Mouse (Mus musculus): ENCODE results near the gene Rnh1. TPM values are rescaled to one million over a fixed set of nuclear protein-coding genes. Genes with fewer than 3 reads are reported as not detected.

Gene Rnh1
- 292 TPM for polyA plus RNA-seq (2021)

DNA sequence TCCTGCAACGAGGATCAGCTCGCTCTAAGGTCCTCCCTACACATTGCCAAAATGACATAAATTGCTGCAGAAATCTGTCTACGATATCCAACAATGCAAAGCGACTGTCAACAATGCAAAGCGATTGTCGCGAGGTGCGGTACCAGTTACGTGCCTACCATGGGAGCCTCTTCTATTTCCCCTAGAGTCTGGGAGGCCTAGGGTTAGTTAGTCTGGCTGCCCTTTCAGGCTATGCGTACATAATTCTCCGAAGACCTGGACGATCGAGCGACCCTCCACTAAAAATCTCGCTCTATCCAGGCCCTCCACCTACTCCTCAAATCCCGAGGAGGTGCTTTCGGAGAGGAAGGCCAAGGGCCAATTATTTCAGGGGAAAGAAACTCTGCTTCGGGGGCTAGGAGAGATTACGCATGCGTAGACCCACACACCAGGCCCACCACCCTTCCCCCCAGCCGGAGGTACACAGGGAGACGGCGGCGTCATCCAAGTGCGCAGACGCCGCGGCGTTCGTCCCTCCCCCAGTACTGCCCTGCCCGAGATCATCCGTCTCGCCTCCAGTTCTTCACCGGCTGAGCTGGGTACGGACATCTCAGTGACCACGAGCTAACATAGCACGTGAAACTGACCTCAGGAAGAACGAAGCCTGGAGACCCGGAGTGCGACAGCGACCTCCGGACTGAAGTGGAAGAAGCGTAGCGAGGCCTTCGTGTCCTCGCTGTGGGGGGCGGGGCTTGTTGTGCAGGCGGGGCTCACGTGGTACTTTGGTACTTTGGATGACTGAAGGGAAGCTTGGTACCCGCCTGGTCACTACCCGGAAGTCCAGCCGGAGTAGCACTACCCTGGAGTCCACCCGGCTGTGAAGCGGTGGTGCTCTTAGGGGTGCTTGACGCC lies at the start of gene Rnh1:
TSS of gene Rnh1 (minus strand) at position 742 of the 891 bp plus-strand sequence.
- no peaks in the 10 kb centered on the region for H3K27me3 ChIP-seq
- ChIA-PET CTCF (interaction anchor here (1.4 kb wide), 1 partner anchor 102 kb away, joined by 4 read pairs; no protein-coding TSS in a partner anchor), POLR2A (no interaction called here)
- no peak for TF ChIP-seq CTCF (IDR thresholded peaks at IDR 0.05)
- peak; percentile 35 for ATAC-seq
- peak; percentile 62 for DNase-seq (ENCODE audit: low read depth, low spot score)
- in situ Hi-C loops (cut with MboI; ENCODE audit: low pct_unique_long_range_greater_than_20kb): loop anchor here (10.0 to 25.0 kb wide), 3 partner anchors 118 to 1060 kb away; partner anchors contain the start of genes Echs1, Fuom, Odf3 and Paox

DNA sequence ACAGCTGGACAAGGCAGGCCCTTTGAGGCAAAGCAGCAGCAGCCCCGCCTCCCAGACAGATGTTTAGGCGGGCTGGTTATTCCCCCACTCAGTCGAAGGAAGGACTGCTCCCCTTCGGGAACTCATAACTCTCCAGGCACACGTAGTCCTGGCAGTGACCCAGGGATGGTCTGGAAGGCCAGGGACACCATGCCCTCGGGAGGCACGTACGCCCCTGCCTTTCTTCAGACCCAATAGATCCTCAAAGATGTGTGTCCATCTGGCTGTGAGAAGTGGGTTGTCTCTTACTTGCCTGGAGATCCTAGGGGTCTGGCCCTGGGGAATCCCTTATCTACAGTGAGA lies 49.4 kb upstream of the Rnh1 start:
- no peak for TF ChIP-seq CTCF (IDR thresholded peaks at IDR 0.05)
- no peaks in the 10 kb centered on the region for H3K27me3 ChIP-seq
- in situ Hi-C loops (cut with MboI; ENCODE audit: low pct_unique_long_range_greater_than_20kb): no loop called here
- ChIA-PET CTCF (no interaction called here), POLR2A (no interaction called here)
- DNase-seq (ENCODE audit: low read depth, low spot score) (no peak), ATAC-seq (no peak)

DNA sequence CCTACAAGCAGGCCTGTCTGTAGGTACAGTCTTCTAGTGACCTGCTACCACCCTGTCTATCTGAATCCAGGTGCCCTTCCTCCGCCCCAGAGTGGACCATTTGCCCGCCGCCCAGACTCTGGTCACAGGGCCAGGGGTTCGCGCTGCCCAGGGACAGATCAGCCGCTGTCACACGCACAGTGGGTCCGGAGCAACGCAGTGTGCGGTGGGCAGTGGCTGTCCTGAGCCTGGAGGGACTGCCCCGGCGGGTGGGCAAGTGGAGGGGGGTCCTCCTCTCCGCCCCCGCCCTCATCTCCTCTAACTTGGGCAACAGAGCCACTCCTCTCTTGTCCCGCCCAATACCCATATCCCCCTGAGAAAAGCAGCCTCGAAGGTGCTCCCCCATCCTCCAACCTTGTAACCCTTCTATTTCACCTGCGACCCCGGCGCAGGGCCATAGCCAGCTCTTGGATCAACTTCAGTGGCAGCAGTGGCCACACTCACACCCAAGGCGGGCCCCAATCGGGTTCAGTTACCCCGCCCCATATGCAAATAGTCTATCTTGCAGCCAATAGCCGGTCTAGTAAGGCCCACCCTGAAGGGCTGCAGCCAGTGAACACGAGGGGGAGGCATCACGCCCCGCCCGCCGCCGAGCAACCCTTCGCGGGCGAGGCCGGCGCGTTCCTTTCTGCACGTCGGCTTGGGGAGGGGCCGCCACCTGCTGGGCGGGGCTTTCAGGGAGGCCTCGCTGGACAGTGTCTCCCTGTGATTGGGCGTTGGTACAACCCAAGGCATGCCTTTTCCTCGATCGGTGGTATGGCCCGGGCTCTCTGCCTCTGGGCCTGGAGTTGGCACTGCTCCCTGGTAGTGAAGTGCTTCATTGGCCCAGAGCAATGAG lies 48.8 kb upstream of the Rnh1 start:
- no peaks in the 10 kb centered on the region for H3K27me3 ChIP-seq
- ATAC-seq (peak; percentile 96), DNase-seq (ENCODE audit: low read depth, low spot score) (peak; percentile 86)
- TF ChIP-seq CTCF (IDR thresholded peaks at IDR 0.05): no peak
- ChIA-PET POLR2A (interaction anchor here (1.0 kb wide), 1 partner anchor 10 kb away, joined by 3 read pairs; no protein-coding TSS in a partner anchor), CTCF (no interaction called here)
- in situ Hi-C loops (cut with MboI; ENCODE audit: low pct_unique_long_range_greater_than_20kb): no loop called here

DNA sequence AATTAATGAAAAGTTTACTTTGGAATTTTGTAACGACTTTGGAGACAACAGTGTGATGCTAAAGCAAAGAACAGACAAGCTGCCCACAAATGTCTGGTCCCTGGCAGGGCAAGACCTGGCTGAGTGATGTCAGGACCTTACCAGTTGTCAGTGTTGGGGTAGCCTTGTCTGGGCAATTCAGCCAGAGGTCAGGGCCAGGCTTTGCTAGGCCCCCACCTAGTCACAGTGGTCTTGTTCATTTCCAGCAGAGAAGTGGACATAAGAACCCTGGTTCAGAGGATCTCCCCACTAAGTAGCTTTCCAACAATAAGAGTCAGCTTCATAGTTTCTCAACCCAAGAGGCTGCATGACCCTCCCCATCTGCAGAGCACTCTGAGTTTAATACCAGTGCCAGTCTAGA lies 47.7 kb upstream of the Rnh1 start:
- ATAC-seq (no peak), DNase-seq (ENCODE audit: low read depth, low spot score) (no peak)
- TF ChIP-seq CTCF (IDR thresholded peaks at IDR 0.05): no peak
- ChIA-PET POLR2A (interaction anchor here (1.0 kb wide), 1 partner anchor 11 kb away, joined by 3 read pairs; no protein-coding TSS in a partner anchor), CTCF (interaction anchor here (1.0 kb wide), 1 partner anchor 13 kb away, joined by 4 read pairs; no protein-coding TSS in a partner anchor)
- in situ Hi-C loops (cut with MboI; ENCODE audit: low pct_unique_long_range_greater_than_20kb): no loop called here
- no peaks in the 10 kb centered on the region for H3K27me3 ChIP-seq

DNA sequence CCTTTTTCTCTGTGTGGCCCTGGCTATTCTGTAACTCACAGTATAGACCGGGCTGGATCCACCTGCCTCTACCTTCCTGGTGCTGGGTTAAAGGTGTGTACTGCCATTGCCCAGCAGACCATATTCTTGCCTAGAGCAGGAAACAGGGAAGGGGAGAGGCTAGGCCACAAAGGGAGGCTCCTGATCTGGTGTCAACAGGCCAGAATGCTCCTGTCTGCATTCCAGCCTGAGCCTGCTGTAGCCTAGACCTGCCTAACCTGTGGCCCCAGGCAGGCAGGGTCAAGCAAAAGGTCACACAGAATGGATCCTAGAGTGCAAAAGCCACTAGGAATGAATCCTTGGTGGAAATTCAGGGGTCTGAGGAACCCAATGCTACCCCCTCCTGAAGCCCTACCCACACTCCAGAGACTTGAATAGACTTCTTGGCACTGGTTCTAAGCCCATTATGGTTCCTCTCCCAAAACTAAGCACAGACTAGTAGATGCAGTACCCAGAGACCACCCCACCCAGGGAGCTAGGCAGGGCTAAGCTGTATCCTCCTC lies 47.0 kb upstream of the Rnh1 start:
- no peak for DNase-seq (ENCODE audit: low read depth, low spot score)
- ChIA-PET CTCF (interaction anchor here (1.0 to 3.0 kb wide), 2 partner anchors 9 to 14 kb away, joined by 4 to 9 read pairs; partner anchors contain the start of gene Phrf1), POLR2A (no interaction called here)
- no peaks in the 10 kb centered on the region for H3K27me3 ChIP-seq
- in situ Hi-C loops (cut with MboI; ENCODE audit: low pct_unique_long_range_greater_than_20kb): no loop called here
- no peak for ATAC-seq
- no peak for TF ChIP-seq CTCF (IDR thresholded peaks at IDR 0.05)

DNA sequence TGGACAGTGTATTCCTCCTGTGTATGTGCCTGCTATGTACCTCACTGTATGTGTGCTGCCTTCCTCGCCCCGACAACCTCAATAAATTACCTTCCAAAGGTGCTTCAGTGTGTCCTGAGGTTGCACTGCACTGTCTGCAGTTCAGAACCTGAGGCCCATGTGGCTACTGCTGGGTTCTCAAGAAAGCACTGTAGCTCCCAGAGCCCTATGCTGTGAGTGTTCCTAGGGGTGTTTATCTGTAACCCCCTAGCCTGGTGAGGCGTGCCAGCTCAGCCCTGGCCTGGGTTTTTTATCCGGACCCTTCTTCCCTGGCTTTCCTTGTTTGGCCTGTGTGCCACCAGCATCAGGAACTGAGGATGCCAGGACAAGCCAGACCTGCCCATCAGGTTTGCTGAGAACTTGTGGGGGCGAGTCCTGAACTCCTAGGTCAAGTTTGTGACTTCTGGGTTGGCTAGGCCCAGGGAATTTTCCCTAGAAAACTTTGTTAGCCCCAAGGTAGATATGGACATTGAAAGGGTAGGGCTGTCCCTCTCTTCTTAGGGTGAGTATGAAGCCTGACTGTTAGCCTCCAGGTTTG lies 46.0 kb upstream of the Rnh1 start:
- POLR2A ChIA-PET: no interaction called here
- ATAC-seq: no peak
- no peak for TF ChIP-seq CTCF (IDR thresholded peaks at IDR 0.05)
- CTCF ChIA-PET: interaction anchor here (3.0 kb wide), 1 partner anchor 10 kb away, joined by 9 read pairs; the partner anchor contains the start of gene Phrf1
- in situ Hi-C loops (cut with MboI; ENCODE audit: low pct_unique_long_range_greater_than_20kb): no loop called here
- no peak for DNase-seq (ENCODE audit: low read depth, low spot score)
- H3K27me3 ChIP-seq: no peaks in the 10 kb centered on the region

DNA sequence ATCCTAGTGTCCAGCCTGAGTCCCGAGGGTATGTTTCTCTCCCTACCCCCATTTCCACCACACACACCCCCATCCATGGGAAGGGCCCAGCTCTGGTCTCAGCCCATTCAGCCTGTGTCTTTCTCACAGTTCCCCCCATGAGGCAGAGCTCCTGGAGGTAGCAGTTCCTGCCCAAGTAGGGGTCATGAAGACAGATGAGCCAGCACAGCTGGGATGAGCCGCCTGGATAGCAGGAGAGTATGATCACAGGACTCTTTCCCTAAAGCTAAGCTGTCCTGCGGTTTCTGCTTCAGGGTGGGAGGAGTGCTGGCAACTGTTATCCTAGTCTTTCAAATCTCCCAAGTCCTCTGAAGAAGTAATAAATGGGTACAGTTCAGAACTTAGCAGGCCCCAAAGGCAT lies 45.5 kb upstream of the Rnh1 start:
- ChIA-PET CTCF (interaction anchor here (3.0 kb wide), 1 partner anchor 11 kb away, joined by 9 read pairs; the partner anchor contains the start of gene Phrf1), POLR2A (no interaction called here)
- no peak for DNase-seq (ENCODE audit: low read depth, low spot score)
- in situ Hi-C loops (cut with MboI; ENCODE audit: low pct_unique_long_range_greater_than_20kb): no loop called here
- no peaks in the 10 kb centered on the region for H3K27me3 ChIP-seq
- TF ChIP-seq CTCF (IDR thresholded peaks at IDR 0.05): no peak
- no peak for ATAC-seq

DNA sequence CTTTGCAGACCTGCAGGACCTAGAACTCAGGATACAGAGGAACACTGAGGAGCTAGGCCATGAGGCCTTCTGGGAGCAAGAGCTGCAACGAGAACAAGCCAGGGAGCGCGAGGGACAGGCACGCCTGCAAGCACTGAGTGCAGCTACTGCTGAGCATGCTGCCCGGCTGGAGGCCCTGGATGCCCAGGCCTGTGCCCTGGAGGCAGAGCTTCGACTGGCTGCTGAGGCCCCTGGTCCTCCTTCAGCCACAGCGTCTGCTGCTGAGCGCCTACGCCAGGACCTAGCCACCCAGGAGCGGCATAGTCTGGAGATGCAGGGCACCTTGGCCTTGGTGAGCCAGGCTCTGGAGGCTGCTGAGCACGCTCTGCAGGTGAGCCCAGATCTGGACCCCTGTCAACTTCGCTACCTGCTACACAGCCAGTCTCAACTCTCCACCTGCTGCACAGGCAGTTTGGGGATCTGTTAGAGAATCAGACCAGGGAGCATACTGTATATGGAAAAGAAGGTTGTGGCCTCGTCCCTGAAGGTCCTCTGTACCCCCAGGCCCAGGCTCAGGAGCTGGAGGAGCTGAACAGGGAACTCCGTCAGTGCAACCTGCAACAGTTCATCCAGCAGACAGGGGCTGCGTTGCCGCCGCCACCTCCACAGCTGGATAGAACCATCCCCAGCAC lies 44.8 kb upstream of the Rnh1 start:
- DNase-seq (ENCODE audit: low read depth, low spot score): no peak
- ChIA-PET CTCF (interaction anchor here (2.4 to 3.0 kb wide), 2 partner anchors 11 to 18 kb away, joined by 8 to 9 read pairs; partner anchors contain the start of gene Phrf1), POLR2A (interaction anchor here (0.9 to 1.2 kb wide), 3 partner anchors 24 to 251 kb away, joined by 3 to 5 read pairs (median 3); partner anchors contain the start of genes Hras and Lrrc56)
- no peaks in the 10 kb centered on the region for H3K27me3 ChIP-seq
- no peak for ATAC-seq
- TF ChIP-seq CTCF (IDR thresholded peaks at IDR 0.05): no peak
- in situ Hi-C loops (cut with MboI; ENCODE audit: low pct_unique_long_range_greater_than_20kb): no loop called here

DNA sequence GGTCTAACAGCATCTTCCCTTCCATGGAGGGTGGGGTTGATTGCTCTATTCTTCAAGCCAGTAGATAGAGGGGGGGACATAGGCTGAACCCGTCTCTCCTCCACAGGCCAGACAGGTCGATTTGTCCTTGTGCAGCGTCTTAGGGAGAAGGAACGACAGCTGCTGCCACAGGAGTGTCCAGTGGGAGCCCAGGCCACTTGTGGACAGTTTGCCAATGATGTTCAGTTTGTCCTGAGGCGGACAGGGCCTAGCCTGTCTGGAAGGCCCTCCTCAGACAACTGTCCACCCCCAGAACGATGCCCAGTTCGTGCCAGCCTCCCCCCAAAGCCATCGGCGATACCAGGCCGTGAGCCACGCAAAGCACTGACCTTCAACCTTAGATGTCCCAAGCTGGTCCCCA lies 44.2 kb upstream of the Rnh1 start:
- no peak for ATAC-seq
- ChIA-PET POLR2A (interaction anchor here (0.9 to 2.2 kb wide), 4 partner anchors 22 to 251 kb away, joined by 3 to 14 read pairs (median 4); partner anchors contain the start of genes Hras and Lrrc56), CTCF (interaction anchor here (2.4 to 3.0 kb wide), 2 partner anchors 12 to 17 kb away, joined by 8 to 9 read pairs; partner anchors contain the start of gene Phrf1)

More for the DNA sequence above, 44.2 kb upstream of the Rnh1 start:
- in situ Hi-C loops (cut with MboI; ENCODE audit: low pct_unique_long_range_greater_than_20kb): no loop called here
- H3K27me3 ChIP-seq: no peaks in the 10 kb centered on the region
- no peak for DNase-seq (ENCODE audit: low read depth, low spot score)
- TF ChIP-seq CTCF (IDR thresholded peaks at IDR 0.05): no peak
